Mouse (Mus musculus) forebrain, postnatal 0 days (tissue): Measurements from ENCODE around the gene Limk1. TPM values are rescaled to one million over a fixed set of nuclear protein-coding genes. Genes with fewer than 3 reads are reported as not detected.
A peak's percentile ranks its signal among the peaks of the same experiment; 100 is the strongest.

ENCODE experiments used
- ATAC-seq: fragments of 200-750 bp; cut with Nextera tagmentation; 2 replicates; pipeline ENCODE4 v1.8.0; 2017; ENCODE audit warnings: mild to moderate bottlenecking, moderate library complexity
- DNase-seq: peaks from one replicate; pipeline ENCODE4 v3.0.0-alpha.2; 2015
- H3K27ac ChIP-seq: fragments of 300-500 bp; sonication (generic); 2 replicates; pipeline ENCODE4 v1.5.1; 2014; ENCODE audit warnings: low read depth, mild to moderate bottlenecking, antibody characterized with exemption, low read length, moderate library complexity, mixed read lengths
- H3K27me3 ChIP-seq: fragments of 300-500 bp; sonication (generic); 2 replicates; pipeline ENCODE4 v1.6.1; 2014; ENCODE audit warnings: mild to moderate bottlenecking, low read length, mixed read lengths; ENCODE audit not compliant: insufficient read depth
- H3K36me3 ChIP-seq: fragments of 300-500 bp; sonication (generic); 2 replicates; pipeline ENCODE4 v1.6.1; 2014; ENCODE audit warnings: mild to moderate bottlenecking, moderate library complexity; ENCODE audit not compliant: insufficient read depth
- H3K4me1 ChIP-seq: fragments of 300-500 bp; sonication (generic); 2 replicates; pipeline ENCODE4 v1.6.1; 2014; ENCODE audit warnings: antibody characterized with exemption; ENCODE audit not compliant: insufficient read depth
- H3K4me2 ChIP-seq: fragments of 300-500 bp; sonication (generic); 2 replicates; pipeline ENCODE4 v1.6.1; 2014; ENCODE audit warnings: low read depth, mild to moderate bottlenecking, moderate library complexity
- H3K4me3 ChIP-seq: fragments of 300-500 bp; sonication (generic); 2 replicates; pipeline ENCODE4 v1.5.1; 2014; ENCODE audit warnings: low read depth, low read length, mixed read lengths
- H3K9ac ChIP-seq: fragments of 300-500 bp; sonication (generic); 2 replicates; pipeline ENCODE4 v1.6.1; 2014; ENCODE audit warnings: mild to moderate bottlenecking
- H3K9me3 ChIP-seq: fragments of 300-500 bp; sonication (generic); 2 replicates; pipeline ENCODE4 v1.6.1; 2016; ENCODE audit warnings: low read length
- CTCF ChIP-seq: sonication (generic); IDR thresholded peaks from 2 replicates; pipeline ENCODE4 v1.5.1; 2016; ENCODE audit warnings: antibody characterized with exemption, control low read depth, low read depth
- WGBS: fragments of 180-500 bp; shearing (Covaris S2); extraction: QIAGEN DNeasy Blood & Tissue Kit; methylation state at CpG from one replicate; pipeline ENCODE4 v1.1.7; 2014; 5-methylcytosine and 5-hydroxymethylcytosine counted together
- polyA plus RNA-seq: library from polyadenylated mRNA; unstranded; fragments of >200 nt; fragmentation: Nextera tagmentation; extraction: Ambion mirVana; gene quantifications from 2 replicates; pipeline ENCODE4 v1.2.1, GENCODE M21; 2015
- total RNA-seq: library from RNA; depleted of rRNA; stranded (reverse); fragments of >200 nt; gene quantifications from 2 replicates; pipeline ENCODE4 v1.2.3, GENCODE M21; 2014

Limk1 gene
- total and polyA plus RNA-seq, 2 experiments from 2014 or later = 11.4 to 44.5 TPM

DNA sequence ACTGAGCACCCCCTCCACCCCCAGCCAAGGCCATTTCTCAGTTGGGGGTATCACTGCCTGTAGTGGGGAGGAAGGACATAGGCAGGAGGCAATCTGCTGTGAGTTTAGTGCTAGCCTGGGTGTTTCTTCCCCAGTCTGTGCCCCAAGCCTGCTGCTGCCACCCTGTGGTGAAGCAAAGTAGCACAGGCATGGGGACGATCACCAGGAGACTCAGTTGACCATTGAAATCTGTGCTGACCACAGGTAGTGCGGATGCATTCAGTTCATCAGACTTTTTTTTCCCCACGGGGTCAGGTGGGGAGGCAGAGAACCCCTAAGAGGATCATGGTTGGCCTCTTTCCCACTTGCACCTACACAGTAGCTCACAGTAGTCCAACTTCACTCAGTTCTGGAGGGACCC, 71.3 kb downstream of the Limk1 start:
- WGBS = 54% methylated on average over 3 of the region's 3 CpGs
- H3K27ac ChIP-seq = no peak overlapping the region
- ATAC-seq = no peak
- H3K27me3 ChIP-seq = no peaks in the 10 kb centered on the region
- no peak for DNase-seq
- TF ChIP-seq CTCF = peak; percentile 77
- H3K36me3 ChIP-seq = peaks cover 46% of the 10 kb centered on the region
- H3K4me2 ChIP-seq = no peak overlapping the region
- H3K4me1 ChIP-seq = no peaks in the 10 kb centered on the region
- no peaks in the 10 kb centered on the region for H3K9me3 ChIP-seq
- H3K9ac ChIP-seq = no peak overlapping the region
- no peak overlapping the region for H3K4me3 ChIP-seq

DNA sequence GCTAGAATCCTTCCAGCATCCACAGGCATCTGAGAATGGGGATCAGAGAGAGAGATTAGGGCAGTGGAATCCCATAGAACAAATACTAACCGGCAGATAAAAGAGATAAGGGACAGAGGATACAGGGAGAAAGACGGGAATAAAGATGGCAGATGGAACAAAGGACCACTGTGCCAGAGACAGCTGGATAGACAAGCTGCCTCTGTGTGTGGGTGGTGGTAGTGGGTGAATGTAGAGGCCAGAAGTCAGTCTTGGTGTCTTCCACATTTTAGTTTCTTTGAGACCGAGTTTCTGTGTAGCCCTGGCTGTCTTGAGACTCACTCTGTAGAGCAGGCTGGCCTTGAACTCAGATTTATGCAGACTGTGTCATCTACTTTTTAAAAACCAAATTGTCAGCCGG, 72.6 kb downstream of the Limk1 start:
- ATAC-seq (no peak), DNase-seq (no peak)
- no peak overlapping the region for H3K4me3 ChIP-seq
- H3K4me1 ChIP-seq = no peaks in the 10 kb centered on the region
- peaks cover 36% of the 10 kb centered on the region for H3K36me3 ChIP-seq
- no peak overlapping the region for H3K9ac ChIP-seq
- no peak overlapping the region for H3K4me2 ChIP-seq
- H3K27me3 ChIP-seq = no peaks in the 10 kb centered on the region
- 60% methylated on average over 4 of the region's 4 CpGs for WGBS
- TF ChIP-seq CTCF = no peak
- no peak overlapping the region for H3K27ac ChIP-seq
- no peaks in the 10 kb centered on the region for H3K9me3 ChIP-seq

DNA sequence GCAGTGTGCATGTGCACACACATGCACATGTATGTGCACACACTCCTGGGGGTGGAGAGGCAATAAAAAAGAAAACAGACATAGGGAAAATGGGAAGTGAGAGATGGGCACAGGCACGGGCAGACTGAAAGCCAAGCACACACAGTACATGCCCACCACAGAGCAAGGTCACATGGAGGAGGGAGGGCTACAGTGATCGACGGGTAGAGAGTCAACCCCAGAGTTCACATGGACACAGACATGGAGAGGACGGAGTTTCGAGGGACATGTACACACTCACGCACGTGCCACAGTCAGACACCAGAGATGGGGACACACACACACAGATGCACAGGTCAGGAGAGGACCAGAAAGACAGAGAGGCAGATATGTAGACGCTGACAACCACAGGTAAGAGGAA, 73.0 kb downstream of the Limk1 start:
- no peaks in the 10 kb centered on the region for H3K4me1 ChIP-seq
- WGBS = 86% methylated on average over 8 of the region's 8 CpGs
- ATAC-seq (no peak), DNase-seq (no peak)
- no peak for TF ChIP-seq CTCF
- H3K4me2 ChIP-seq = no peak overlapping the region
- H3K27ac ChIP-seq = no peak overlapping the region
- H3K27me3 ChIP-seq = no peaks in the 10 kb centered on the region
- peaks cover 32% of the 10 kb centered on the region for H3K36me3 ChIP-seq
- H3K4me3 ChIP-seq = no peak overlapping the region
- H3K9me3 ChIP-seq = no peaks in the 10 kb centered on the region
- H3K9ac ChIP-seq = no peak overlapping the region

DNA sequence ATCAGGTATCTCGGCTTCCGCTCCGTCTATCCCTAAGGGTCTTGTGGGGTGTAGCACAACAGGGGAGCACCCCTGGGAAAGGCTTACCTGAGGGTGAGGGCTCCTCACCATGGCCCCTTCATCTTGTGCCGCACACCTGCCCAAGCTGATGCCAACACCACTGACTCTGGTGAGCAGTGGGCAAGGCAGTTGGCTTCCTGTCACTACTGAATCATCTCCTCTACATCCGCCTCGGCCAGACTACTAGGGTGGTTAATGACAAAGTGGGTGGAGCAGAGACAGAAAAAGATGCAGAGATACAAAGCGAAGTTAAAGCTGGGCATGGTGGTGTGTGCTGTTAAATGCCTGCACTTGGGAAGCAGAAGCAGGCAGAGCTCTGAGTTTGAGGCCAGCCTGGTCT, 73.6 kb downstream of the Limk1 start, which contains the start of gene Lat2:
TSS of gene Lat2 (minus strand) at position 224 of the 400 bp plus-strand sequence.
- ATAC-seq (no peak), DNase-seq (no peak)
- H3K4me2 ChIP-seq = no peak within 1 kb of the TSS
- 92% methylated on average over 7 of the region's 7 CpGs for WGBS
- no peak within 1 kb of the TSS for H3K9ac ChIP-seq
- H3K4me3 ChIP-seq = no peak within 1 kb of the TSS
- H3K27me3 ChIP-seq = no peaks in the 10 kb centered on the region
- H3K9me3 ChIP-seq = no peaks in the 10 kb centered on the region
- H3K4me1 ChIP-seq = no peaks in the 10 kb centered on the region
- H3K36me3 ChIP-seq = peaks cover 26% of the 10 kb centered on the region
- TF ChIP-seq CTCF = no peak
- H3K27ac ChIP-seq = no peak within 1 kb of the TSS

DNA sequence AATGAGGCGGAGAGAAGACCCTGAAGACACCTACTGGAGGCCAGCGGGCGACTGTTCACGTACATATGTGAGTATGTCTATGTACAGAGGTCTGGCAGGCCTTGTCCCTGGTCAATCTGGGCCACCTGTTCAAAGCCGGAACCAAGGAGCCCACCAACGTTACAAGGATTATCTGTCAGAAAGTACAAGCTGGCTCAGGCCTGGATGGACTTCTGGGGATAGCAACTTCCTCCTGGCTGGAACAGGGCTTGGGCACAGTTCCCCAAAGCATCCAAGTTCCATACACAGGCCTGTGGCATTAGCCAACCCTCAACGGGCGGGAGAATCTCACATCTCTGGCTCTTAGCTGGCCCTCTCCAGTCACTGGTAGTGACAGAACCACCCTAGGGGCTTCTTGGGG, 74.1 kb downstream of the Limk1 start:
- H3K27me3 ChIP-seq = no peaks in the 10 kb centered on the region
- H3K27ac ChIP-seq = no peak overlapping the region
- TF ChIP-seq CTCF = no peak
- no peak overlapping the region for H3K4me2 ChIP-seq
- no peak for ATAC-seq
- no peak overlapping the region for H3K4me3 ChIP-seq
- no peak overlapping the region for H3K9ac ChIP-seq
- no peak for DNase-seq
- no peaks in the 10 kb centered on the region for H3K9me3 ChIP-seq
- WGBS = 87% methylated on average over 8 of the region's 8 CpGs
- H3K4me1 ChIP-seq = no peaks in the 10 kb centered on the region
- peaks cover 21% of the 10 kb centered on the region for H3K36me3 ChIP-seq

DNA sequence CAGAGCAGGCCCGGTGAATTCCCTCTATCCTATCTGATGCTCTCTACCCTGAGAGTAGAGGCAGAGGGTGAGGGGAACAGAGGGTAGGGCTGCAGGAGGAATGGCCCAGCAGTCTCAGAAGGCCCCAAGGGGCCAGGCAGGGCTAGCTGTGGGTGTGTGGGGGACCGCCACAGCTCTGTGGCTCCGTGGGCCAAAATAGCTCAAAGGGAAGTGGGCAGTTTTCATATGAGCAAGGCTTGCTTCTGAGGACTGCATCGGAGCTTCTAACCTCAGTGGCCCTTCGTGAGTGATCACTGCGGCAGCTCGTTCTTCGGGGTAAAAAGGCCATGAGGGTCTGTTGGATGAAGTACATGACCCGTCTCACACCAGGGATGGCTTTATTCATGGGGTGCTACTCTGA, 74.7 kb downstream of the Limk1 start:
- TF ChIP-seq CTCF = no peak
- no peak overlapping the region for H3K9ac ChIP-seq
- 87% methylated on average over 9 of the region's 9 CpGs for WGBS

DNA sequence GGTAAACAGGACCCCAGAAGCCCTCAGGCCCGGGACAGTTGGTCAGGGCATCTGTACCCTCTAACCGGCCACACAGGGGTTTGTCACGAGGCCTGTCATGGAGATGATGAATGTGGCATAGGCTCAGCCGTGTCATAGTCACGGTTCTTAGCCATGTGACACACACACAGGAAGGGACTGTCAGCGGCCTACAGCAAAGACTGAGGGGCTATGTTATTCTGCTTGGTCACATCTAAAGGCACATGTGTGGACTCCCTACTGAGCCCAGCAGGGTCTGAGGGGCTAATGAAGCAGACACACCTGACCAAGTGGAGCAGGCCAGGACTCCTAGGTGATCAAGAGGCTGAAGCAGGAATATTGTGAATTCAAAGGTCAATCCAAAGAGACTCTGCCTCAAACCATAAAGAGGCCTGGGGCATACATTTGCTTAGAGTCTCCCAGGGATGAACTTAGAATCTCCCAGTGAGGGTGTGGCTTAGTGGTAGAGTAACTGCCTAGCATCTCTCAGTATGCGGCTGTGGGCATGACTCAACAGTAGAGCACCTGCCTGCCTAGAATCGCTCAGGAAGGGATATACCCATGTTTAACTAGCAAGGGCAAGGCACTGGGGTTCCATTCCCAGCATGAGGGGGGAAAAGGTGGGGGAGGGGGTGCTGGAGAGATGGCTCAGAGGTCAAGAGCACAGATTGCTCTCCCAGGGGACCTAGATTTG, 76.4 kb downstream of the Limk1 start:
- ATAC-seq = no peak

More for the DNA sequence above, 74.7 kb downstream of the Limk1 start:
- Histone ChIP-seq H3K9me3 (no peaks in the 10 kb centered on the region), H3K27me3 (no peaks in the 10 kb centered on the region), H3K27ac (no peak overlapping the region), H3K4me1 (no peaks in the 10 kb centered on the region), H3K36me3 (peaks cover 15% of the 10 kb centered on the region), H3K4me3 (no peak overlapping the region), H3K4me2 (no peak overlapping the region)
- DNase-seq (no peak), ATAC-seq (no peak)

More for the DNA sequence above, 76.4 kb downstream of the Limk1 start:
- H3K4me2 ChIP-seq = no peak overlapping the region
- no peak for DNase-seq
- TF ChIP-seq CTCF = no peak
- 74% methylated on average over 8 of the region's 8 CpGs for WGBS
- H3K27ac ChIP-seq = no peak overlapping the region
- H3K9me3 ChIP-seq = no peaks in the 10 kb centered on the region
- no peaks in the 10 kb centered on the region for H3K4me1 ChIP-seq
- H3K36me3 ChIP-seq = 0 out of 2 replicates have a peak, but pooled peaks cover 3% of the 10 kb centered on the region
- H3K4me3 ChIP-seq = no peak overlapping the region
- no peak overlapping the region for H3K9ac ChIP-seq
- no peaks in the 10 kb centered on the region for H3K27me3 ChIP-seq
